Mouse (Mus musculus) ES-E14 (cell line): ENCODE data around the gene Qpctl.

Experiments used
- CHD2 ChIP-seq: IDR thresholded peaks from 2 replicates; pipeline ENCODE4 v1.6.1; 2014; ENCODE audit warnings: mild to moderate bottlenecking, low read depth, low read length, inconsistent platforms
- HCFC1 ChIP-seq: IDR thresholded peaks from 2 replicates; pipeline ENCODE4 v1.6.1; 2012; ENCODE audit warnings: low read length, inconsistent platforms, borderline replicate concordance; ENCODE audit not compliant: insufficient read depth
- ZC3H11A ChIP-seq: IDR thresholded peaks from 2 replicates; pipeline ENCODE4 v1.6.1; 2012; ENCODE audit warnings: low read depth, mild to moderate bottlenecking, inconsistent platforms, low read length, borderline replicate concordance
- ZNF384 ChIP-seq: IDR thresholded peaks from 2 replicates; pipeline ENCODE4 v1.6.1; 2012; ENCODE audit warnings: low read depth, low read length, inconsistent platforms

- no peak for TF ChIP-seq ZC3H11A
- TF ChIP-seq ZNF384 = no peak
- TF ChIP-seq HCFC1 = no peak
- no peak for TF ChIP-seq CHD2
Observed at GRCm38 (mm10) chr7:19171831-19172230, 22.7 kb upstream of the Qpctl start.
